Mouse (Mus musculus) thymus, adult 2 months (tissue): ENCODE results near the gene P4ha2. TPM values are rescaled to one million over a fixed set of nuclear protein-coding genes. Genes with fewer than 3 reads are reported as not detected.
A peak's percentile ranks its signal among the peaks of the same experiment; 100 is the strongest.

Experiments used
- DNase-seq: peaks from one replicate; pipeline ENCODE4 v3.0.0; 2021
- H3K27ac ChIP-seq: fragments of 200-500 bp; 2 replicates; pipeline ENCODE4 v1.5.1; 2012; ENCODE audit warnings: low read length, control low read depth; ENCODE audit not compliant: control insufficient read depth, insufficient read depth
- H3K27me3 ChIP-seq: fragments of 200-500 bp; 2 replicates; pipeline ENCODE4 v1.6.1; 2012; ENCODE audit warnings: mild to moderate bottlenecking, low read length, moderate library complexity, mixed read lengths; ENCODE audit not compliant: control insufficient read depth, insufficient read depth
- H3K36me3 ChIP-seq: fragments of 200-500 bp; 2 replicates; pipeline ENCODE4 v1.6.1; 2012; ENCODE audit warnings: mild to moderate bottlenecking, low read length, moderate library complexity; ENCODE audit not compliant: control insufficient read depth, insufficient read depth
- H3K4me1 ChIP-seq: fragments of 200-500 bp; replicated peaks from 2 replicates; pipeline ENCODE4 v1.6.1; 2012; ENCODE audit warnings: low read length; ENCODE audit not compliant: control insufficient read depth, insufficient read depth
- H3K4me3 ChIP-seq: fragments of 200-500 bp; 2 replicates; pipeline ENCODE4 v1.5.1; 2012; ENCODE audit warnings: mild to moderate bottlenecking, low read length, control low read depth, moderate library complexity; ENCODE audit not compliant: control insufficient read depth, insufficient read depth
- CTCF ChIP-seq: fragments of 200-500 bp; IDR thresholded peaks from 2 replicates; pipeline ENCODE4 v1.5.1; 2012; ENCODE audit warnings: mild to moderate bottlenecking, control low read depth, low read length, moderate library complexity, borderline replicate concordance; ENCODE audit not compliant: control insufficient read depth, poor library complexity, insufficient read depth; ENCODE audit errors: extremely low read depth
- POLR2A ChIP-seq: fragments of 200-500 bp; IDR thresholded peaks from 2 replicates; pipeline ENCODE4 v1.6.1; 2012; ENCODE audit warnings: mild to moderate bottlenecking, low read length, control low read depth, moderate library complexity; ENCODE audit not compliant: control insufficient read depth, poor library complexity, insufficient read depth; ENCODE audit errors: extremely low read depth
- WGBS: fragments of 180-500 bp; shearing (Covaris S2); methylation state at CpG from one replicate; pipeline ENCODE4 v1.1.7; 2018; 5-methylcytosine and 5-hydroxymethylcytosine counted together
- polyA plus RNA-seq: library from polyadenylated mRNA; depleted of rRNA; stranded (reverse); fragments of >200 nt; gene quantifications from 2 replicates; pipeline ENCODE4 v1.2.3, GENCODE M21; 2012

P4ha2 gene
- polyA plus RNA-seq, 1 experiment, result 4.6 TPM

GRCm38 (mm10) chr11:54090091-54090879 is 9.6 kb upstream of the P4ha2 start:
- H3K27me3 ChIP-seq, result no peaks in the 10 kb centered on the region
- WGBS, result 98% methylated on average over 1 of the region's 1 CpGs

GRCm38 (mm10) chr11:54091726-54092125 is 8.2 kb upstream of the P4ha2 start:
- no peak for DNase-seq
- Histone ChIP-seq H3K4me1 (peaks cover 17% of the 10 kb centered on the region), H3K36me3 (no peaks in the 10 kb centered on the region), H3K27me3 (no peaks in the 10 kb centered on the region), H3K27ac (no peak overlapping the region), H3K4me3 (no peak overlapping the region)
- TF ChIP-seq CTCF, result no peak
- no peak for TF ChIP-seq POLR2A
- 33% methylated on average over 8 of the region's 8 CpGs for WGBS

More at GRCm38 (mm10) chr11:54090091-54090879, 9.6 kb upstream of the P4ha2 start:
- H3K36me3 ChIP-seq, result no peaks in the 10 kb centered on the region
- DNase-seq, result no peak
- H3K4me1 ChIP-seq, result peaks cover 17% of the 10 kb centered on the region
- no peak overlapping the region for H3K27ac ChIP-seq
- TF ChIP-seq CTCF, result no peak
- TF ChIP-seq POLR2A, result no peak
- H3K4me3 ChIP-seq, result no peak overlapping the region

GRCm38 (mm10) chr11:54092188-54092587 is 7.7 kb upstream of the P4ha2 start:
- DNase-seq, result no peak
- no peak for TF ChIP-seq POLR2A
- TF ChIP-seq CTCF, result no peak
- Histone ChIP-seq H3K4me3 (no peak overlapping the region), H3K36me3 (no peaks in the 10 kb centered on the region), H3K27ac (no peak overlapping the region), H3K27me3 (no peaks in the 10 kb centered on the region), H3K4me1 (peaks cover 17% of the 10 kb centered on the region)
- 16% methylated on average over 7 of the region's 7 CpGs for WGBS

- no peak for DNase-seq
- 21% methylated on average over 3 of the region's 3 CpGs for WGBS
- Histone ChIP-seq H3K4me1 (peaks cover 17% of the 10 kb centered on the region), H3K27me3 (no peaks in the 10 kb centered on the region), H3K4me3 (no peak overlapping the region), H3K27ac (no peak overlapping the region), H3K36me3 (no peaks in the 10 kb centered on the region)
- TF ChIP-seq CTCF (no peak), POLR2A (no peak)
These were observed 6.9 kb upstream of the P4ha2 start for GRCm38 (mm10) chr11:54093000-54093399.

GRCm38 (mm10) chr11:54100692-54101591 is 1.0 kb downstream of the P4ha2 start:
- DNase-seq, result peak; percentile 53
- WGBS, result 4% methylated on average over 83 of the region's 83 CpGs
- H3K4me3 ChIP-seq, result peak overlapping the region; percentile 33
- TF ChIP-seq POLR2A (no peak), CTCF (no peak)
- H3K4me1 ChIP-seq, result peaks cover 9% of the 10 kb centered on the region; the same call in 1 of the 2 replicates
- H3K36me3 ChIP-seq, result no peaks in the 10 kb centered on the region
- peaks cover 5% of the 10 kb centered on the region; the same call in 1 of the 2 replicates for H3K27me3 ChIP-seq
- no peak overlapping the region for H3K27ac ChIP-seq

- TF ChIP-seq CTCF, result no peak
- H3K27me3 ChIP-seq, result peaks cover 5% of the 10 kb centered on the region; the same call in 1 of the 2 replicates
- H3K4me3 ChIP-seq, result no peak overlapping the region
- H3K27ac ChIP-seq, result no peak overlapping the region
- no peak for DNase-seq
- no peaks in the 10 kb centered on the region for H3K36me3 ChIP-seq
- 92% methylated on average over 9 of the region's 9 CpGs for WGBS
- peaks cover 9% of the 10 kb centered on the region; the same call in 1 of the 2 replicates for H3K4me1 ChIP-seq
These were observed 1.8 kb downstream of the P4ha2 start for GRCm38 (mm10) chr11:54101701-54102100.
